Mouse (Mus musculus) gastrocnemius, adult 8-10 months (tissue): ENCODE results near the gene Snx32. TPM values are rescaled to one million over a fixed set of nuclear protein-coding genes. Genes with fewer than 3 reads are reported as not detected.

Experiments used
- DNase-seq, 2 experiments: peaks; one replicate each; pipeline ENCODE4 v3.0.0; 2022; ENCODE audit warnings: low spot score in 2 of 2
- total RNA-seq, 4 experiments: library from RNA; stranded (reverse); gene quantifications; 2 replicates each; pipeline ENCODE4 v1.2.4; 2022

The Snx32 gene
- 1 to 10 TPM; 5.3 to 6.4 (median 5.9) TPM for total RNA-seq

DNA sequence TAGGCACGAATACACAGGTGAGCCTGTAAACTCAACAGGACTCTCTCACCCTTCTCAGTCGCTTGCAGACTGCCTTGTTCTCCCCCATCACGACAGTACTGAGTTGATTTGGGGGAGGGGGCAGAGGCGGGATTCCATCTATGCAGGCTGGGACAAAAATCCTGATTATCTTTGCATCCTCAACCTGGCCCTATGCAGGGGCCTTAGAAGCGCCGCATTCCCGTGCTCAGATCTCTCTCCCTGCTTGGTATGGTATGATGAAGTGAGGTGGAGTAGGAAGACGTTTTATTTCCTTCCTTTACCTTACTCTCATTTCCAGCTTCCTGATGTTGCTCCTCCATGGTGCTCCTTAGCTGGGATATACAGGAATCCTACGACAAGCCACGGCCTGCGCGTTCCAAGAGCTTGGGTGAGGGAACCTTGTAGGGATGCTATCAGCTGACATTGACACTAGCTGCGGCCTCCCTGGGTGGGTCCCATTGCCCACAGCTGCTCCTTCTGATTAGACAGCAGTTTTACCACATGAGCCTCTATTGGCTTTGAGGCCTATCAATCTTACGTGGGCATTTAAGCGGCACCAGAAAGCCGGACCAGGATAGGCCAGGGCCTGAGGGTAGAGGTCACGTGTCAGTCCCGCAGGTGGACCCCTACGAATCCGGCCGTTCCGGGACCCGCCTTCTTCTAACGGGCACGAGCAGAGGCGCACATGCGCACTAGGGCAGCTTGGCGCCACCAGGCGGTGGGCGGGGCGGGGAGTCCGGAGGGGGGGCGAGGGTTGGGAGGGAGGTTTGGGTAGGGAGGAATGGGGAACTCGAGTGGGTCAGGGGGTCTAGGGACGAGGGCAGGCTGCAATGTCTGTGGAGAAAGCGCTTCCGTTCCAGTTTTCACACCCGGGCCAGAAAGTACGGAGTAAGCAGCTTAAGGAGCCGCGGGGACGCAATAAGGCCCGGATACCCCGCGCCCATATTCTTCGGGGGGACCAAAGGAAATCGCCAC, at the start of gene Snx32:
Gene Snx32, minus strand, starts transcription at position 508 of the 996 bp plus-strand sequence.
- peak; percentile 96 to 99 for DNase-seq

DNA sequence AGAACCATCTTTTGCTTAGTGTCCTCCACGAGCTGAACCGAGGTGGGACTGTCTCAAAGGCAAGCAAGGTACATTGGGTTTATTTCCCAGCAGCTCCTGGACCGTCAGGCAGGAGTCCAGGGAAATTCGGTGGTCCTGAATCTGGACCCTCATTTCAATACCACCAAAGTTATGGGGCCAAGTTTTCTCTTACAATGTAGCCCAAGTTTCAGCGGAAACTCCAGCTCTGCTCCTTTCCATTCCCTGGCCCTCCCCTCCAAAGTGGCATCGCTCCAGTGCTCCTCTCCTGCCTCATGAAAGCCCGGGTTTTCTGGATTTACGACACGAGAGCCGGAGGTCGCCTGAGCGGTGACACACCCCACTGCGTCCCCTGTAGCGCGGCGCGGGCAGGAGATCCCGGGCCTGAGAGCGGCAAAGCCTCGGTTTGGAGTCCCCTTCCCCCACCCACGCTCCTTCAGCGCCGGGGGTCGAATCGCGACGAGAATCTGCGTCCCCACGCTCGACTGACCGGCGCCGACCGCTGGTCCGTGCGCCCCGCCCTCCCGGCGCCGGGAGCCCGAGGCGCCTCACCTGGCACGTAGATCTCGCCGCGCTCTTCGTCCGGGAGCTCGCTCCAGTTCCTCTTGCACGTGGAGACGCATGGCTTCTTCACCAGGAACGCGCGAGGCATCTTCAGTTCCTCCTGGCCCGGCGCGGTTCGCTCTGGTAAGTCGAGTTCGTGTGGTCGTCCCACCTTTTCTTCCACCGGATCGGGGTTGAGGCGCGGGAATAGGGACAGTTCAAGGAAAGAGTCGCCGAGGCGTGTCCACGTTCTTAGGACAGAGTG, 49.5 kb upstream of the Snx32 start:
- DNase-seq, result no peak

DNA sequence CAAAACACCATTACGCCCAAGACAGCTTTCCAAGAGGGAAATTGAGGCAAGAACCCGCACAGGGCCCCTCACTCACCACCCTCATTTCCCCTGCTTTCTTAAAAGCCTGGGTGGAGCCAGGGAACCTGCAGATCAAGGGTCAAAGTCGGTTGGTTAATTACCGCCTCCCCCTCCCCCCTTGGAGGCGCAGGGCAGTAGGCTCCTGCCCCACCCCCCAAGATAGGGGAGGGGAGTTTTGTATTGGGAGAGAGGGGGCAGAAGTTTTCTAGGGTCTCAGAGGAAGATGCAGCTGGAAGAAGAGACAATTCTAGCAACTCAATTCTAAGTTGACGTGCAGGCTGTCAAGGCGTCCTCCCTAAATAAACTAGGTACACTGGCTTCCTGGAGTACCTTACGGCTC, 48.9 kb upstream of the Snx32 start:
- DNase-seq, result no peak

DNA sequence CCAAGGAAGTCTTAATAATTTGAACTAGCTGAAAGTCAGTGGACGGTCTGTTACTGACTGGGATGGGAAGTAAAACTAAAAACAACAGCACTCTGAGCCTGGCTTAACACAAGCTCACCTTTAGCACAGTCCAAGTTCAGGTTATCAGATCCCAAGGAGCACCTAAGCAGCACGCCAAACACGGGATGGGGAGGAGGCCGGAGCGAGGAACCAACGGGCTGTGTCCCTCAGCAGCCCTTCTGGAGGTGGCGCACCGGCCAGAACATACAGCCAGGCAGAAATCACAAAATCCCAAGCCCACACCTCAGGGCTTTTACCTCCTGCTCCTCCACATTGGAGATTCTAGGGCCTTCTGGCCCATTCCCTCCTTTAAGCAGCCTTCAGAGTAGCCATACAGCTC, 48.4 kb upstream of the Snx32 start:
- no peak for DNase-seq

DNA sequence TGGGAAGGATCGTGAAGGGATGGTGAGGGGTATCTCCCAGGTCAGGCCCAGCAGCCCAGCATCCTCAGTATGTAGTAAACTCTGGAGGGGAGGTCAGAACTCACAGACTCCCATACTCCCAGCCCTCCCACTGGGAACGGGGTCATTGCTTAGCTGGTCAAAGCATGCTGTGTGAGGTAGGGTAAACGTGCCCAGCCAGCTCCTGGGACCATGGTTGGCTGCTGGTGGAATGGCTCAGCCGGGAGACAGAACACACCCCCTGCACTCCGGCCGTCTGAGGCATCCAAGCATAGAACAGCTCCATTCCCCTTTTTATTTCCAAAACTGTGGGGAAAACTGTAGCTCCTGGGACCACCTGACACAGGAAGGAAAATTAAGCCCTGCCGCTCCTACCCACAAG, 47.8 kb upstream of the Snx32 start:
- no peak for DNase-seq

DNA sequence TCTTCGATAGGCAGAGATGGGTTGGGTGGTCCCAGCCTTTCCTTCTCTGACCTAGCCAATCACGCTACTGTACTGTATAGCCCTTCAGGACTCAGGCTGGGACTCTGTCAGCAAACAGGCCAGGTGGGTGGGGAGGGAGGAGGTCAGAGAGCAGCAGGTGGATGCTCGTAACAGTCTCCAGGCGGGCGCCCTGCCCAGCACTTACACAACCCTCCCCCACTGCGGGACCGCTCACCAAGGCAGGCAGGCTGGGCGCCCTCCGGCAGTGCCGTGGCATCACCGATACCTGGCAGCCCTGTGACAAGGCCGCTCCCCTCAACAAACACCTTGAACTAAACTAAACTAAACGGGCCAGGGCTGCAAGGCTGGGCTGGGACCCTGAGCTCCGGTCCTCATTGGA, 43.9 kb upstream of the Snx32 start:
- no peak for DNase-seq

DNA sequence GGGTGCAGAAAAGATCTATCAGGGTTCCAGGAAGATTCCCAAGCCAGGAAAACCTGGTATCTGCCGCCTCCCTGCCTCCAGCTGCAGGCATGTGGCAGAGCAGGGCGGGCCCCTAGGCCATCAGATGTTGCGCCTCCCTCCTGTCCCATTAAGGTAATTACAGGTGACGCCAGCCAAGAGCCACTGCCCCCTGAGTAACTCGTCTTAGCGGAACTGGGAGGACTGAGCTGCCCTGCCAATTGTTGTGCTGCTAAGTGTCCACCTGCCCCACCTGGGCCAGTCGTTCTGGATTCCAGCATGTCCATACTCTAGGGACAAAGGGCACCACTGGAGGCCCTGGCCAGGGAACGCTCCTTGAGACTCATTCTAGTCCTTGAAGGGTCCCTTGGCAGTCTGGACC, 43.5 kb upstream of the Snx32 start:
- no peak for DNase-seq

DNA sequence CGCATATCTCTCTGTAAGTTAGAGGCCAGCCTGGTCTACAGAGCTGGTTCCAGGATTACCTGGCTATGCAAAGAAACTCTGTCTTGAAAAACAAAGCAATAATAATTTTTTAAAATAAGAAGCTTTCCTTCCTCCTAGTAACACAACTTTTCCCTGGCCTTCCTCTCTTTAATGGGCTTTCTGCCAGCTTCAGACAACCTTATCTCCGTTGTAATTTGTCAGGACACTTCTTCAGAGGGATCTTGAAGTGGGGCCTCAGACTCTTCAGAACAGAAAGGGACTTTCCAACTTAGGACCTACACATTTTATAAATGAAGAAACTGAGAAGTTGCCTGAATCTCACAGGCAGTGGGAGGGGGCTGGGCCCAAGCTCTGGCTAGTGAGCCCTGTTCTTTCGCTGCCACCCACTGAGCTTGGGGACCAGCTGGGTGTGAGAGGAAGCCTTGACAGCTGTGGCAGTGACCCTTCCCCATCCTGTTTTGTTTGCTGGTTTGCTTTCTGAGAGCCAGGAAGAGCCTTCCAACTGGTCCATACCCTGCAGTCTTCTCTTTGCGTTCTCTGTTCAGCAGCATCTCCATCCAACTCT, 37.2 kb upstream of the Snx32 start:
- DNase-seq, result no peak

DNA sequence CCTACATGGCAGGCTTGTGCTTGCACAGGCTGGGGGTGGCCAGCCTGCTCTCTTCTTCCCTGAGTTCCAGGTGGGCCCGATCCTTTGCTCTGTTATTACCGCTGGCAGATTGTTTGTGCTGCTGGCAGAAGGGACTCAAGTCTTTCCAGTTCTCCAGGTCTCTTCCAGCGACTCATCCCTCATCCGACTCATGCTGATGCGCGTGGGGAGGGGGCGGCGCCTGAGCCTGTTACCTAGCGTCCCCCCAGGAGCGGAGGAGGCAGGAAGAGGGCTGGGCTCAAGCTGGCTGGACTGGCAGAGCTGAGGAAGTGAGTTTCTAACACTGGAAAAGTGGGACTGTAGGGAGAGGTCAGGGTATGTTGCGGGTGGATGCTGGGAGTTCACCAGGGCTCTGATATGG, 33.7 kb upstream of the Snx32 start:
- DNase-seq, result no peak

DNA sequence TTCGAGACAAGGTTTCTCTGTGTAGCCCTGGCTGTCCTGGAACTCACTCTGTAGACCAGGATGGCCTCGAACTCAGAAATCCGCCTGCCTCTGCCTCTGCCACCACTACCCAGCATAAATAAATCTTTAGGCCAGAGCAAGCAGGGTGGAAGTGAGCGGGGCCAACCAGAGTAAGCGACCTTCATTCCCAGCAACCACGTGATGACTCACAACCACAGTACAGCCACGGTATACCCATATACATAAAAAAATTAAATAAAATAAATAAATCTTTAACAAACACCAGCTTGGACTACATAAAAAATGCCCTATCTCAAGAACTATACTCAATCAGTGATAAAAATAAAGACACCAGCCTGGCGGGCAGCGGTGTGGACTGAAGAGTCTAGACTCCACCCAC, 33.0 kb upstream of the Snx32 start:
- no peak for DNase-seq

DNA sequence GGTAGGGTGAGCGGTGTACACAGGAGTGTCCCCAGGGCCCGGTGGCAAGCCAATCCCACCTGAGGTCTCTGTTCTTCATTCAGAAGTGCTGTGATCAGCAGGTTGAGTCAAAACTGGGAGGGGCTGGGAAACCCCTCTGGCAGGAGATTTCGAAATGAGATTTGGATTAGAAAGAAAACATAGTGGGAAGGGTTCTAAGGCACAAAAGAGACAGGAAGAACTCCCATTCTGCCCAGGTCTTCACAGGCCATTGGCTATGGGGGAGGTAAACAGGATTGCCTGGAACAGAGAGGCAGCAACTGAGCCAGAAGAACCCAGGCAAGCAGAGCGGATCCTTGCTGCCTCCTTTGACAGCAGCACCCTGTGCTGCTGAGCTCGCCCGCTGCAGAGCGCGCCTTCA, 28.4 kb upstream of the Snx32 start:
- no peak for DNase-seq

DNA sequence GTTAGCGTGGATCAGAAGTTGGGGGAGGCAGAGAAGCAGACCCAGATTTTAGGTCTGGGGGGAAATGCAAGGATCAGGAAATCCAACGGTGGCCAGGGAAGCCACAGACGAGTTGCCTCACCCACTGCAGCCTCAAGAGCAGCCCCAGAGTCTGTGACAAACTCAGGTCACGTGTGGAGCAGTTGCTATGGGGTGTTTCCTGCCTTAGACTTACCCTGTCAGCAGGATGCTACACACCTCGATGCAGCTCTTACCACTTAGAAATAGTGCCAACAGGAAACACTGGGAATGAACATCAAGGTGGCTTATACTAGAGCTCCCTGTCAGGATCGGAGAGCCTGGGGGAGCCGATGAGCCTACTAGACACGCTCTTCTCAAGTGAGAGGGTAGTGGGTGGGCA, 22.2 kb upstream of the Snx32 start:
- no peak for DNase-seq

DNA sequence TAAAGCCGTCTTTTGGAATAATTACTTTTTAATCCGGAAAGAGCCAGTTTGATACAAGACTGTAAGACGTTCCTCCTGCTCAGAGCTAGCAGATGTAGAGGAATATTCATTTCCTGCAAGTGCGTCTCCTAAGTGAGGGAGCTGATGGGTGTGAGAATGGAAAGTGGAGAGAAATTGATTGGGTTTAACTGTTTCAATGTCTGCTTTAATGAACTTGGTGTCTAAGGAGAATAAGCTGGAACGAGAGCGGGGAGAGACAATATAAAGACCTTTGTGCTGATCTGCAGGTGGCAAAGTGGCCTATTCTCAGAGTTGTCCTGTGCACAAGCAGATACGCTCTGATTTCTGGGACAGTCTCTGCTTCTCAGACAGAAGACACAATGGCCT, 19.8 kb upstream of the Snx32 start:
- no peak for DNase-seq

DNA sequence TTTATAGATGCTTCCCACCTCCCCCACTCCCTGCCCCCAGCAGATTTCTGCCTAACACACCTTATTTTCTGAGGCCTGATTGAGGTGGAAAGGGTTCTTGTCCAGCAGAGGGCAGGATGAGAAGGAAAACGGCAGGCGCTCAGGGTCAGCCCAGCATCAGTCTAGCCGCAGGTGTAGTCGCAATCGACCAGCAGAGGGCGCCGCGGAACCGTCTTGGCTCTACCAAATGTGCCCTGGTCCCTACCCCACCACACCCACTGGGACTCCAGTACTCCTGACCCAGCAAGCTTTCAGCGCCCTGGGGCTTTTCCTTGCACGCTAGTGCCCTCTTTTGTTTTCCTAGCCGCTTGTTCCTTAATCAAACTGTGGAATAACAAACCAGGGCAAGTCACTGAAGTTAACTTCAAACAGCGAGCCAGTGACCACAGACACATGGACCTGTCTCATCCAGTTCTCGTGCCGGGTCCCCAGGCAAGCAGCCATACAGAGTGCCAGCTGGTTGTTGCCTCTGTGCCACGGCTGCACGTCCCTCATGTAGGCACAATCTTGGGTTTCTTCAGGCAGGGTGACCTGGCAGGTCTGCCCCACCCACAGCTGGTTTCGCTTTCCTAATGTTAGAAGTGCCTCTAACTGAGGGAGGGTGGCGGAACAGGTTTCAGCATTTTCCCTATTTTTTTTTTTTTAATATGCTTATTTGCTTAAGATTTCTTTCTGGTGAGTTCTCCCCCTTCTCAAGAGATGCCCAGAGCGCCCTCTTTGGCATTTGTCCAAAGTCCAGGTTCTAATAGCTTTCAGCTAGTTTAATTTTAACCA, 19.2 kb upstream of the Snx32 start:
- DNase-seq, result peak; percentile 91 to 94

DNA sequence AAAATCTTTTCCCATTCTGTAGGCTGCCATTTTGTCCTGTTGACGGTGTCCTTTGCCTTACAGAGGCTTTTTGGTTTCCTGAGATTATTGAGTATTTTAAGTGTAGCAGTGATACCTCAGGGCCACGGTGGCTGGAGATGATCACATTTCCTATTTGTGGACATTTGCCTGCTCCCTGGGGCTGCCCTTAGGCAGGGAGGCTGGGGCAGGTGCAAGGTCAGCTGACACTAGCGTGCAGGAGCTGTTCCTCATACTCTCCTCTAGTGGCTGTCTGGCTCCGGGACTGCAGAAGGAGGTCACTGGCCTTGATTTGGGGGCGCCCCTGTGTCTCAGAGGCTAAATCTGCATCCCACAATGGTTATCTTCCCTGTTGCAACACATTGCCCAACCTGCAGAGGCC, 14.9 kb upstream of the Snx32 start:
- DNase-seq, result peak in 1 of 2 experiments; percentile 8

DNA sequence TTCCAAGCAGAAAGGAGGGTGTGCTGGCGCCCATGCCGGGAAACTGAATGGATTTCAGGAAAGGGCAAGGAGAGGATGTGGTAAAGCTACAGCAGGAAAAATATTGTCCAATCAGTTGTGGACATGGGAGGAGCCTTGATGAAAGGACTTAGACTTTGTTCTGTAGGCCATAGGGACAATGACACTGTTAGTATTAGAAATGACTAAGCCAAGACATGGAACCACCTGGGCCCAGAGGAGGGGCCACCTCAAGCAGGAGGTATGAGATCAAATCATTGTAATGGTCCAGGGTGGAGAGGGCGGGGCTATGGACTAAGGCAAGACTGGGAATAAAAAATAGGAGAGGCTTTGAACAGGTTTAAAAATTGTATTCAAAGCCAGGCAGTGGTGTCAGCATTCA, 8.4 kb upstream of the Snx32 start:
- DNase-seq, result no peak

DNA sequence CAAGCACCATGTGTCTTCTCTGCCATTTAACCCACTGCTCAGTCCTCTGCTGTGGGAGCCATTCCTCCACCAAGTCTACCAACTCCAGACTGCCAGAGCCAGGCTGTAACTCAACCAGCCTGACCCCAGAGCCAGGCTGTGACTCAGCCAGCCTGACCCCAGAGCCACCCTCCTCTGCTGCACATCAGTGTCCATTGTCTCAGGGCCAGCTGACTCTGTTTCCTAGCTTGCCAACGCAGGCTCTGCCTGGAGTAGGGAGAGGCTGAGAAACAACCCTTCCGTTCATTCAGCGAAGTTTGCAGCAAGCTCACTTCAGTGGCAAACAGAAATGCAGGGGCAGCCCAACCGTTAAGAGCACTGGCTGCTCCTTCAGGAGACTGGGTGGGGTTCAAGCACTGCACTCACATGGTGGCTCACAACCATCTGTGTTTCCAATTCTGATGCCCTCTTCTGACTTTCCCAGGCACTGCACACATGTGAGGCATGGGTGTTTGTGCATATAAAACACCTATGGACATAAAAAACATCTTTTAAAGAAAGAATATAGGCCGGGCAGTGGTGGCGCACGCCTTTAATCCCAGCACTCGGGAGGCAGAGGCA, 6.7 kb upstream of the Snx32 start:
- no peak for DNase-seq

DNA sequence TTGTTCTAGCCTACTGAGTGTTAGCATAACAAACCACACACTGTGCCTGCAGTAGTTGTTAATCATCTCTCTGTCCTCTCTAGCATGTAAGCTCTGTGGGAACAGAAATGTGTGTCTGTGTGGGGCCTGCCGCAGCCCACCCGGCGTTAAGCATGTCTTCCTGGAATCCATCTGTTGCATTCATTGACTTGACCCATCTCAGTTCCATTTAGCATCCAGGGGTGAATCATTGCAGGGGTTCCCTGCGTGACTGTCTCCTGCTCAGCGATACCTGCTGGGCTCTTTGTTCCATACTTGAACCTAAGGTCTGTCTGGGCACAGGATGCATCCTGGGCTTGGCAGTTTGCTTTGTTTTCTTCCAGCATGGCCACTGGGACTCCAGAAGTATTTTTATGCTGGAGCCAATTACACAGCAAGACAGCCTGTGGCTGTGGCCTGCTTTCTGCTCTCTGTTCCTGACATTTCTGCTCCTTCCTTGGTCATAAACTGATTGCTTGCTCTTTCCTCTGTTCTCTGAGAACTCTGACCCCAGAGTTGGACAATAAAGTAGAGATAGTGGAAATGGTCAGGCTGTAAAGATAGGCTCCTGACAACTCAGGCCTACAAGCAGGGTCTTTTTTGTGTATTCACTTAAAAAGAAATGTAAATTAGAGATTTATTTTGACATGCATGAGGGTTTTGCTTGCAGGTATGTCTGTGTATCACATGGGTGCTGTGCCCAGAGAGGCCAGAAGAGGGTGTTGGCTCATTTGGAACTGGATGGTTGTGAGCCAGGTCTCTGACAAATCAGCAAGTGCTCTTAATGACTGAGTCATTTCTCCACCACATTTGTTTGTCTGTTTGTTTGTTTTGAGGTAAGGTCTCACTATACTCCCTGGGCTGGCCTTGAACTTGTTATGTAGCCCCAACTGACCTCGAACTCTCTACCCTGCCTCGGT, 5.8 kb upstream of the Snx32 start:
- DNase-seq, result no peak

DNA sequence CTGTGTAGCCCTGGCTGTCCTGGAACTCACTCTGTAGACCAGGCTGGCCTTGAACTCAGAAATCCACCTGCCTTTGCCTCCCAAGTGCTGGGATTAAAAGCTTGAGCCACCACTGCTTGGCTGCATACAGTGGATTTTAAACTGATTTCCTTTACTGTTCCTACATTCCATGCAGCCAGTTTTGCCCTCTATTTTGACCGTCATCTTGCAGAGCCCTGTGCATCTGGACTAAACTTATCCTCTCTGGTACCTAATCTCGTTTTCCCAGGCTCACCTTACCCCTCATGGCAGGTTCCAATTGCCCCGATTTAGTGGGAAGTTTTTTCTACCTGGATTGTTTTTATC, 2.6 kb upstream of the Snx32 start:
- DNase-seq, result no peak
